Mouse (Mus musculus): Measurements from ENCODE around the gene Arhgap25. TPM values are rescaled to one million over a fixed set of nuclear protein-coding genes. Genes with fewer than 3 reads are reported as not detected.
"Not testable (repeated sequence)": the region's sequence is repeated elsewhere in the genome, so short reads cannot be mapped to it uniquely, and the experiment has no call there.

Arhgap25 gene
- total RNA-seq, 2 experiments from 2014 or later = 7.5 to 8.3 TPM

- no peak for DNase-seq
These were observed 3.2 kb upstream of the Arhgap25 start for GRCm38 (mm10) chr6:87536270-87536669.

DNA sequence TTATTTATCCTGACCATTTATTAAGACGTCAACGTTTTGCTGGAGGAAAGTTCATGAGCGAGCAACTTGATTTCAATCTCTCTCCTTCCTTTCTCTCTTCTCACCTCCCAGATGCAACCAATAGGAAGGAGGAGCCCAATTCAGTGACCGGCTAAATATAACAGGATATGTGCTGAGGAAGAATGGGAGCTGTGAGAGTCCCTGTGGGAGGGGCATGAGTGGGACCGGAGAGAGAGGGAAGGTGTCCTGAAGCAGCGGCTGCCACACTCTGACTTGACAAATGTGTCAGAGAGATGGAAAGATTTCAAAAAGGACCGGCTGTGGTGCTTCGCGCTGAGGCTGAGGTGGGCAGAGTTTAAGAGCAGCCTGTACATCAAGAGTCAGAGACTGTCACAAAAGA is 2.6 kb upstream of the Arhgap25 start:
- DNase-seq = no peak

GRCm38 (mm10) chr6:87534855-87535575 is 2.0 kb upstream of the Arhgap25 start:
- DNase-seq = no peak

DNA sequence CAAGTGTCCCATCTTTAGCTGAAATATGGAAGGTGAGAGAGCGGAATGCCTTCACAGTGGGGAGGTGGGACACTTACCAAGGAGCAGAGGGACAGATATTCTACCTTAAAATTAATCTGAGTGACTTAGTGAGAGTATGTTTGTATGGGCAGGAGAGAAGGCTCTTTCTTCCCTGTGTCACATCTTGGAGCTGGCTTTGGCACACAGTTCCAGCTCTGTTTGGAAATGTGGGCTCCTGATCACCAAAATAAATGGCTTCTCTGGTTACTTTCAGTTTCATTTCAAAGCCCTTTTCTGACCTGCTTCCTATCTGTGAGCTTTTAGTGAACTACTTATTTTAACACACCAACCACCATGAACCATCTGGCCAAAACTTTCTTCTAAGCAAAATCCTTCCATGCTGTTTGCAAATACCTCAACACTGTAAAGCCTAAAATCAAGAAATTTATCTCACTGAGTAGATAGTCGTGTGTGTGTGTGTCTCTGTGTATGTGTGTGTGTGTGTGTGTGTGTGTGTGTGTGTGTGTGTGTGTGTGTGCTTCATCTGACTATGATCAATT is 1.5 kb downstream of the Arhgap25 start:
- DNase-seq = no peak

- DNase-seq = no peak
These were observed 2.7 kb downstream of the Arhgap25 start for GRCm38 (mm10) chr6:87530386-87530785.

DNA sequence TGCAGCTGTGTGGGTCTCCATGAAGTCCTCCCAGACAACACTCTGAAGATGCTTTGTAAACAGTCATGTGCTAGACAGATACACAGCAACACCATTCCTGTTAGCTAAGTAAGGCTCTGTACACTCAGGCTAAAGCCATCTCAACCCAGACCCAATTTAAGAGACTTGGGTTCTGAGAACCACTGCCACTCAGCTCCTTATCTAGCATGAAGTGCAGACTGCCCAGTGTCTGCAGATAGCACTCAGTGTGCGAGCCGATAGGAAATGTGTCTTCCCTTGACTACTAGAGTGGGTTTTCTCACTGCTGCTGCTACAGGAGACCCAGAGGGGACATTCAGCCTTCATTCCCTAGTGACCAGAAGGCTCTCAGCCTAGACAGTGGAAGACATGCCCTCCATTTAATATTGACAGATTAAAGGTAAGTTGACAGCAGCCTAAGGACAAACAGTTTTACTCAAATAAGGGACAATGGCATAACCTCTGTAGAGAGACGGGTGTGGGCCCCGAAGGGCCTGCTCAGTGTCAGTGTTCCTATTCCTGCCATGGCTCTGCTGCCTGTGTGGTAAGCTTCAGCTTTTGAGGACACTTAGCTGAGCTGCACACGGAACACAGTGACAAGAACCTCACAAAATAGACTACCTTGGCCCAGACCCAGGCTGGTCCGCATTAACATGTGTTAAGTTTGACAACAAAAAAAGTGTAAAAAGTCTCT is 5.1 kb downstream of the Arhgap25 start:
- DNase-seq = no peak

- DNase-seq = no peak
These were observed 5.7 kb downstream of the Arhgap25 start for GRCm38 (mm10) chr6:87527366-87527765.

DNA sequence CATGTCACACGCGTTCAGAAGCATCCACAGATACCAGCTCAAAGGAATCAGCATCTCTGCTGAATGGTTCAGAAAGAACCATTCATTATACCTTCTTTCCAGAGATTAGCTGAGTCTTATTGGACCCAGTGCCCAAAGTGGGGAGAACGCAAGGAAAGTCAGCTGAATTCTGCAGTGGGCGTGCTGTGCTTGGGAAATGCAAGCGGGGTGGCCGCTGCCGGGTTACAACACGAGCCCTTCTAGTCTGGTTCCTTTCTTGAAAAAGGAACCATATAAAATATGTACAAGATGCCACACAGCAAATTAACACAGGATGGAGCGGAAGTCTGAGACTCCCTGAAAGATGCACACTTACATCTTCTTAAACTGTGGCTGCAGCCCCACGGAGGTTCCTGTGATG is 7.9 kb downstream of the Arhgap25 start:
- no peak for DNase-seq

DNA sequence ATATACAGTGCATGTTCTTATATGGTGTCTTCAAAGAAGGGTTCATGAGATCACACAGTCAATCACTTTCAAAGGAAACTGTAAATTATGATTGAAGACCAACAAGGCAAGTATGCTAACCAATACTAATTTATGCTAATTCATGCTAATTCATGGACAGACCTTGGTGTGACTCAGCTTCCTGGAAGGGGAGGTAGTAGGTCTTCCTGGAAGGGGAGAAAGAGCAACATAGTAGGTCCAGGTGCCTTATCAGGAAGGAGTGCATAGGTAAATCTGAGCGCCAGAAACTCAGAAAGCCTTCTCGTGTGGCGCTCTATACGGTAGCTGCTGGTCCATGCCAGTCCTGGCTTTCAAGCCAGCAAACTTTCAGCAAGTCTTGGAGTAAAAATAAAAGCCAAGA is 8.8 kb downstream of the Arhgap25 start:
- DNase-seq = no peak

GRCm38 (mm10) chr6:87523736-87524135 is 9.3 kb downstream of the Arhgap25 start:
- DNase-seq = no peak

DNA sequence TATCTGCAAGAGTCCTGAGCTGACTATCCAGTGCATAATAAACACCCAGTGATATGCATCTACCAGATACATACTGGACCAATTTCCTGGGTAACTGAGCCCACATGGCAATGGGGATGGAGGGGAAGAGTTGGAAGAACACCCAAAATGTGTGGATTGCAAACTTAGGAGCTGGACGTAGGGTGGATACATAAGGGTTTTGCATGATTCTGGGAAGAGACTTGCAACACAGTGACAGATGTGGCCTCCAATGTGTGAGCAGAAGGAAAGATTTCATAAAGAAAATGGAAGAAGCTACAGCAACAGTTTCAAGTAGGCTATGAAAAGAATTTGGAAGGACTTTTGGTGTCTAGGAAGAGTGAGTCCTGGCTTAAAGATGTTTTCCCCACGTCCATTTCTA is 10.0 kb downstream of the Arhgap25 start:
- DNase-seq = no peak

DNA sequence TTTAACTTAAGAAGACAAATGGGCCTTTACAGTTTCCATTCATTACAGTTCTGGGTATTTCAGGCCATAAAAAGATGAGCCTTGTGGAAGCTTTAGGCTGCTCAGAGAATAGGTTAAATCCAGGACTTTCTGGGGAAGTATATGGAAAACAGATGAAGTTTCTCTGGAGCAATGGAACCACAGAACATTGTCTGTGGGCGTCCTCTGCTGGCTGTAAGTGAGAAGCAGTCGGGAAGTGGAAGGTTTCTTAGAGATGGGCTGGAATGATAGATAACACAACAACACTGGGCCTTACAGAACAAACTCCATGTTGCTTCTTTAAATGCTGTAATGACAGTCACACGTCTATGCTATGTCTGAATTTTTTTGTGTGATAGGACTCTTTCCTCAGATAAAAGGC is 10.8 kb downstream of the Arhgap25 start:
- DNase-seq = peak; percentile 72

GRCm38 (mm10) chr6:87521705-87522104 is 11.4 kb downstream of the Arhgap25 start:
- DNase-seq = not testable (repeated sequence)

GRCm38 (mm10) chr6:87520572-87520971 is 12.5 kb downstream of the Arhgap25 start:
- DNase-seq = no peak

DNA sequence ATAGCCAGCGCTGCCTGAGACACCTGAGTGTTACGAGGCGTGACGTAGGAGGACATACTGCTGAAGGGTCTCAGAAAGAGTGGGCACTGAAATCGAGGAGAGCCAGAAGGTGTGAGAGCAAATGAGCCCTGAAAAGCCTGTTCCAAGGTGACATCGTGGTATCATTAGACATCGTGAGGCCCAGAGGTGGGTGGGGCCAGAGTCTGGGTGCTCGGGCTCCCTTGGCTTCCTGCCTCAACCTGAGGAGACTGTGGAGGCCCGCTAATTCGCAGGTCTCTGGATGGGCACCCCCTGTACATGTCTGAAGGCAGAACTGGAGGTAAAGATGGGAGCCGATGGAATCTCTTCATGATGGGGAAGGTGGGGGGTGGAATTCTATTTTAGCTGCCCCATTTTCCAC is 13.2 kb downstream of the Arhgap25 start:
- no peak for DNase-seq

DNA sequence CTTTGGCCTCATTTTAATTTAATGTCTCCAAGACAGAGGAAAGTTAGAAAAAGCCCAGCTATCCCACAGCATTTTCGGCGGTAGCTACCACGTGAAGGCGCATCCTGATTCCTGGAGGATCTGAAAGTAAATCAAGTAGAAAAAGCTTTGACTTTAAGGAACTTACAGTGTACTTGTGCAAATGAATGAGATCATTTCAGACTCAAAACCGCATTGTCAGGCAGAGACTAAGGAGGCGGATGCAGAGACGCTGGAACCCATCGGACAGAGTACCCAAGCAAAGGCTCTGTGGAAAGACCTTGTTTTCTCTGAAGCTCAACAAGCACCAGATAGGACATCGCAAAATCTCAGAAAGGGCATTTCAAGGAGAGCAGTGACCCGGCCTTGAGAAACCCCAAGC is 14.4 kb downstream of the Arhgap25 start:
- DNase-seq = no peak

DNA sequence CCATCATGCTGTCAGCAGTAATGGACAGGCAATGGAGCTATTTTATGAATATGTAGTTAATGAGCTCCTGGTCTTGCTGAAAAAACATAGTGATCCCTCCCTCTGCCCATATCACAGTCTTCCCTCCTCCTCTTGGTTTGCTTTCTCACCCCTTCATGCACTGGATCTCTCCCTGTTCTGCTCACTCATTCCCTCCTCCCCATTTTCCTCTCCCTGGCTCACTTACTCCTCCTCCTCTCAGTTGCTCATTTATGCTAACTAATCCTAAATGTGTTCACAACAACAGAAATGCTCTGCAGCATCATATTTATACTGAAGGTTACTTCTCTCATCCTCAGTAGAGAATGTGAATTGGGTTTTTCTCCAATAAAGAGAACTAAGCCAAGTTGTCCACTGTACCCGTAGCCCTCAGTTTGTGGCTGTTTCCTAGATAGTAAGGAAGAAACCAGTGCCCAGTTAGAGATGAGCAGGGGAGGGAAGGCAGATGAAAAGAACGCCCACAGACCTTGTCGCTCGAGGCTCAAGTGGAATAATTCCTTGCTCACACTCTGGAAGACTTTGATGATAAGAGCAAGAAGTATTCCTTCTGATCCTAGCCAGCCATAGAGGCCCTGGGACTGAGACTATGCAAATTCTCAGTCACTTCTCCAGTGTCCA is 15.2 kb downstream of the Arhgap25 start:
- DNase-seq = no peak

DNA sequence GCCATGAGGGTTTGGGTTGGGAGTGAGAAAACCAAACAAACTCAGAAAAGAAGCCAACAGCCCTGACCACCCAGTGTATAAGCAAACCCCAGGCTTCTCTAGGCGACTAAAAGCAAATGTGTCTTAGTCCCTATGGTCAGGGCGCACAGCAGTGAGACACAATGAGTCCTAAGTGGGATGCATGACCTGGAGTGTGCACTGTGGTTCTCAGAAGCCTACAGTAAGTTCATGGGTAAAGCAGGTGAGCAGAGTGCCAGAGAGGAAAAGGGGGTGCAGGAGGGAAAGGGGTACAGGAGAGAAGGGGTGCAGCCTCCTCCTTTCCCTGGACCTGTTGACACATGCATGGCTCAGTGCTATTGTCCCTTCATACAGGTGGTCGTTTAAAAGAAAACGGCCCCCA is 18.7 kb downstream of the Arhgap25 start:
- DNase-seq = no peak

DNA sequence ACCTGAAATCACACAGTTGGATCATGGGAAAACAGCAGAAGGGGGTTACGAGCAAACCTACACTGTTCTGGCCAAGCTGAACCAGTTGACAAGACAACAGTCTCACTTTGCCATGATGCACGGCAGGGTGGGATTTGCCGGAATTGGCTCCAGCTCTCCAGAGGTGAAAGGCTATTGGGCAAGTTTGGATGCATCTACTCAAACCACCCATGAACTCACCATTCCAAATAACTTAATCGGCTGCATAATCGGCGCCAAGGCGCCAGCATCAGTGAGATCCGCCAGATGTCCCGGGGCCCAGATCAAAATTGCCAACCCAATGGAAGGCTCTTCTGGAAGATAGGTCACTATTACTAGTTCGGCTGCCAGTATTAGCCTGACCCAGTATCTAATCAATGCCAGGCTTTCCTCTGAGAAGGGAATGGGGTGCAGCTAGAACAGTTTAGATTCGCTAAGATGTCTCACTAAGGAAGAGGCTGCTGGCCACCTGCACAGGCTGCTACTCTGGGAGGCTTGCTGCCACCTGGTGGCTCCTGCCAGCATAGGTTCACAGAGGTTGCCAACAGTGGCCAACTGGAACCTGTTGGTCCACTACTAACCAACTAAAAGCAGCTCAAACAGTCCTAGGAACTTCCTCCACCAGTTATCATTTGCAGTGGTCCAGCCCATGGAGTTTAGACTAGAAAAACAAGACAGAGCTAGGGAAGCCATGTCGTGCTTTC is 19.9 kb downstream of the Arhgap25 start:
- DNase-seq = peak; percentile 84

DNA sequence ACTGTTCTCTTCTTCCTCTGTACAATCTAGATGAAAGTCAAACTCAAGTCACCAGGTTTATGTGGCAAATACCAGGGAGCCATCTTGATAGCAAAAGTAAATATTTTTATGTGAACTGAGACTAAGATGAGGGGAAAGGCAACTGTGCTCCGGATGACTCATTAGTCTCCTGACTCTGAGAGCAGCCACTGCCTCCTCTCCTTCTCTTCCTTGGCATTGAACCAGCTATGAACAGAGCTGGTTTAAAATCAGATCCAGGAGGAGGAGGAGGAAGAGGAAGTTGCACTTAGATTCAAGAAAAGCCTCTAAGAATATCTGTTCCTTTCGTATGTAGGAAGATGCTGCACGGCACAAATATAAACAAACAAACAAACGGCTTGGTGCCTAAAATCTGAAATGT is 22.1 kb downstream of the Arhgap25 start:
- DNase-seq = no peak

GRCm38 (mm10) chr6:87509806-87510205 is 23.3 kb downstream of the Arhgap25 start:
- no peak for DNase-seq

DNA sequence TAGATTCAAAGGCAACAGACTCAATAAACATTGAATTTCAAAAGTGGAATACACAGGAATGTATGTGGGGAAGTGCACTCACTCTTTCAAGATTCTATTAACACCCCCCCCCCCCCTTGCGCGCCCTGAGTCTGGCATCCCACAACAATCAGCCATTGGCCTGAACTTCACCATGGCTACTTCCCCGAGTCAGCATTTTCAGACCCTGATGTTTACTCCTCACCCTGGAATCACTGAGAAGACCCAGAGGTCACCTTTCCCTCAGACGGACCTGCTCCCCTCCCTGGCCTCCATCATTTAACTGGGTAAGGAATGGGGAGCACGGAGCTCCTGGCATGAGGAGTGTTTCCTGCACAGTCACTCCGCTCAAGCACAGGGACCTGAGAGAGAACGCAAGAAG is 28.2 kb downstream of the Arhgap25 start:
- no peak for DNase-seq
